Mouse (Mus musculus) liver, embryonic 12.5 days (tissue): ENCODE data around the gene Ddx19a. TPM values are rescaled to one million over a fixed set of nuclear protein-coding genes. Genes with fewer than 3 reads are reported as not detected.
"Not testable (repeated sequence)": the region's sequence is repeated elsewhere in the genome, so short reads cannot be mapped to it uniquely, and the experiment has no call there.

Experiments
- ATAC-seq: fragments of 200-750 bp; cut with Nextera tagmentation; 2 replicates; pipeline ENCODE4 v1.8.0; 2017; ENCODE audit warnings: moderate number of reproducible peaks, mild to moderate bottlenecking, moderate library complexity
- H3K27ac ChIP-seq: fragments of 300-500 bp; sonication (generic); 2 replicates; pipeline ENCODE4 v1.5.1; 2016; ENCODE audit warnings: mild to moderate bottlenecking
- H3K27me3 ChIP-seq: fragments of 300-500 bp; sonication (generic); replicated peaks from 2 replicates; pipeline ENCODE4 v1.6.1; 2016; ENCODE audit warnings: mild to moderate bottlenecking, moderate library complexity
- H3K36me3 ChIP-seq: fragments of 300-500 bp; sonication (generic); 2 replicates; pipeline ENCODE4 v1.6.1; 2016; ENCODE audit warnings: mild to moderate bottlenecking, moderate library complexity
- H3K4me1 ChIP-seq: fragments of 300-500 bp; sonication (generic); 2 replicates; pipeline ENCODE4 v1.6.1; 2016
- H3K4me2 ChIP-seq: fragments of 300-500 bp; sonication (generic); 2 replicates; pipeline ENCODE4 v1.6.1; 2016; ENCODE audit warnings: mild to moderate bottlenecking, moderate library complexity
- H3K4me3 ChIP-seq: fragments of 300-500 bp; sonication (generic); 2 replicates; pipeline ENCODE4 v1.5.1; 2016; ENCODE audit warnings: mild to moderate bottlenecking, moderate library complexity
- H3K9ac ChIP-seq: fragments of 300-500 bp; sonication (generic); 2 replicates; pipeline ENCODE4 v1.6.1; 2016; ENCODE audit warnings: mild to moderate bottlenecking, moderate library complexity
- H3K9me3 ChIP-seq: fragments of 300-500 bp; sonication (generic); replicated peaks from 2 replicates; pipeline ENCODE4 v1.6.1; 2016; ENCODE audit warnings: mild to moderate bottlenecking, moderate library complexity
- WGBS: fragments of 180-500 bp; shearing (Covaris S2); methylation state at CpG from one replicate; pipeline ENCODE4 v1.1.7; 2016; ENCODE audit not compliant: insufficient replicate concordance; 5-methylcytosine and 5-hydroxymethylcytosine counted together
- polyA plus RNA-seq: library from polyadenylated mRNA; unstranded; fragments of >200 nt; fragmentation: Nextera tagmentation; extraction: Ambion mirVana; gene quantifications from 2 replicates; pipeline ENCODE4 v1.2.1, GENCODE M21; 2016

The Ddx19a gene
- polyA plus RNA-seq, 1 experiment from 2014 or later, result 15.3 TPM

- H3K4me3 ChIP-seq, result peak overlapping the region; percentile 83
Measured at GRCm38 (mm10) chr8:111027391-111027937, 29.9 kb upstream of the Ddx19a start.

GRCm38 (mm10) chr8:111026609-111027008, 29.0 kb upstream of the Ddx19a start:
- H3K9me3 ChIP-seq, H3K27ac ChIP-seq, ATAC-seq, H3K4me2 ChIP-seq, H3K9ac ChIP-seq, H3K27me3 ChIP-seq, H3K4me3 ChIP-seq, H3K36me3 ChIP-seq: not testable (repeated sequence)
- WGBS, result 68% methylated on average over 2 of the region's 2 CpGs
- peaks cover 27% of the 10 kb centered on the region for H3K4me1 ChIP-seq

More at GRCm38 (mm10) chr8:111027391-111027937, 29.9 kb upstream of the Ddx19a start:
- peak overlapping the region; percentile 86 for H3K9ac ChIP-seq
- peaks cover 27% of the 10 kb centered on the region for H3K4me1 ChIP-seq
- no peaks in the 10 kb centered on the region for H3K36me3 ChIP-seq
- H3K4me2 ChIP-seq, result peak overlapping the region; percentile 93
- peak; percentile 95 for ATAC-seq
- WGBS, result under 1% methylated on average over 31 of the region's 31 CpGs
- peak overlapping the region; percentile 78 for H3K27ac ChIP-seq
- H3K9me3 ChIP-seq, result no peaks in the 10 kb centered on the region
- H3K27me3 ChIP-seq, result peaks cover 7% of the 10 kb centered on the region; the same call in 1 of the 2 replicates

GRCm38 (mm10) chr8:111010230-111010991, 12.8 kb upstream of the Ddx19a start:
- WGBS, result 80% methylated on average over 9 of the region's 10 CpGs
- peaks cover 58% of the 10 kb centered on the region for H3K36me3 ChIP-seq
- not testable (repeated sequence) for H3K4me3 ChIP-seq, H3K27me3 ChIP-seq, ATAC-seq, H3K4me1 ChIP-seq, H3K4me2 ChIP-seq, H3K27ac ChIP-seq, H3K9me3 ChIP-seq, H3K9ac ChIP-seq

- ATAC-seq, result no peak
- WGBS, result 26% methylated on average over 16 of the region's 16 CpGs
- Histone ChIP-seq H3K9me3 (no peaks in the 10 kb centered on the region), H3K27ac (peak overlapping the region; percentile 91), H3K4me2 (peak overlapping the region; percentile 80), H3K9ac (peak overlapping the region; percentile 86), H3K27me3 (no peaks in the 10 kb centered on the region), H3K4me3 (peak overlapping the region; percentile 94), H3K36me3 (peaks cover 37% of the 10 kb centered on the region), H3K4me1 (peaks cover 46% of the 10 kb centered on the region)
Measured at GRCm38 (mm10) chr8:110996641-110997430, 764 bp downstream of the Ddx19a start.

- Histone ChIP-seq H3K4me1 (peaks cover 61% of the 10 kb centered on the region), H3K4me3 (no peak overlapping the region), H3K9ac (0 out of 2 replicates have a peak overlapping the region, but pooled peaks have one; percentile 17), H3K27me3 (no peaks in the 10 kb centered on the region), H3K9me3 (no peaks in the 10 kb centered on the region), H3K4me2 (no peak overlapping the region), H3K36me3 (peaks cover 93% of the 10 kb centered on the region), H3K27ac (peak overlapping the region; percentile 34)
- no peak for ATAC-seq
- WGBS, result 79% methylated on average over 9 of the region's 9 CpGs
Measured at GRCm38 (mm10) chr8:110990017-110990416, 7.6 kb downstream of the Ddx19a start.

GRCm38 (mm10) chr8:110987805-110988744, 9.5 kb downstream of the Ddx19a start:
- ATAC-seq, result peak; percentile 95
- 11% methylated on average over 8 of the region's 8 CpGs for WGBS
- peak overlapping the region; percentile 48; the same call in 1 of the 2 replicates for H3K9ac ChIP-seq
- H3K4me1 ChIP-seq, result peaks cover 46% of the 10 kb centered on the region
- H3K4me3 ChIP-seq, result peak overlapping the region; percentile 3; the same call in 1 of the 2 replicates
- peak overlapping the region; percentile 45 for H3K4me2 ChIP-seq
- no peaks in the 10 kb centered on the region for H3K27me3 ChIP-seq
- peaks cover 96% of the 10 kb centered on the region for H3K36me3 ChIP-seq
- H3K9me3 ChIP-seq, result no peaks in the 10 kb centered on the region
- peak overlapping the region; percentile 75 for H3K27ac ChIP-seq

- WGBS, result 58% methylated on average over 2 of the region's 2 CpGs
- Histone ChIP-seq H3K9me3 (no peaks in the 10 kb centered on the region), H3K4me2 (no peak overlapping the region), H3K27ac (no peak overlapping the region), H3K27me3 (no peaks in the 10 kb centered on the region), H3K4me1 (no peaks in the 10 kb centered on the region), H3K9ac (no peak overlapping the region), H3K4me3 (no peak overlapping the region), H3K36me3 (peaks cover 95% of the 10 kb centered on the region)
- ATAC-seq, result no peak
Measured at GRCm38 (mm10) chr8:110981304-110981703, 16.3 kb downstream of the Ddx19a start.

- H3K36me3 ChIP-seq, result peaks cover 92% of the 10 kb centered on the region
- H3K27me3 ChIP-seq, H3K4me3 ChIP-seq, H3K4me2 ChIP-seq, H3K9ac ChIP-seq, H3K27ac ChIP-seq, H3K4me1 ChIP-seq, ATAC-seq, H3K9me3 ChIP-seq: not testable (repeated sequence)
- 87% methylated on average over 2 of the region's 2 CpGs for WGBS
Measured at GRCm38 (mm10) chr8:110977987-110978386, 19.6 kb downstream of the Ddx19a start.

- not testable (repeated sequence) for H3K4me1 ChIP-seq, H3K9ac ChIP-seq, H3K4me2 ChIP-seq, H3K27me3 ChIP-seq, H3K27ac ChIP-seq, H3K9me3 ChIP-seq, H3K4me3 ChIP-seq, ATAC-seq
- H3K36me3 ChIP-seq, result peaks cover 91% of the 10 kb centered on the region
- 91% methylated on average over 8 of the region's 8 CpGs for WGBS
Measured at GRCm38 (mm10) chr8:110976532-110976931, 21.1 kb downstream of the Ddx19a start.

- ATAC-seq, result peak; percentile 93
- peak overlapping the region; percentile 62 for H3K4me3 ChIP-seq
- peak overlapping the region; percentile 66 for H3K27ac ChIP-seq
- no peaks in the 10 kb centered on the region for H3K9me3 ChIP-seq
- WGBS, result 5% methylated on average over 45 of the region's 45 CpGs
- H3K4me1 ChIP-seq, result peaks cover 35% of the 10 kb centered on the region
- no peaks in the 10 kb centered on the region for H3K27me3 ChIP-seq
- peaks cover 99% of the 10 kb centered on the region for H3K36me3 ChIP-seq
- H3K9ac ChIP-seq, result peak overlapping the region; percentile 73
- H3K4me2 ChIP-seq, result peak overlapping the region; percentile 89
Measured at GRCm38 (mm10) chr8:110969910-110970770, 27.5 kb downstream of the Ddx19a start.
